Mouse (Mus musculus) neural tube, embryonic 14.5 days (tissue): ENCODE measurements around the gene Pkn3. TPM values are rescaled to one million over a fixed set of nuclear protein-coding genes. Genes with fewer than 3 reads are reported as not detected.
A peak's percentile ranks its signal among the peaks of the same experiment; 100 is the strongest.

Experiments used
- ATAC-seq: fragments of 200-750 bp; cut with Nextera tagmentation; 2 replicates; pipeline ENCODE4 v1.8.0; 2017; ENCODE audit warnings: low read depth, mild to moderate bottlenecking, moderate TSS enrichment, moderate library complexity
- H3K27ac ChIP-seq: fragments of 300-500 bp; sonication (generic); 2 replicates; pipeline ENCODE4 v1.5.1; 2014; ENCODE audit warnings: low read depth, mild to moderate bottlenecking, control low read depth, low read length, moderate library complexity, mixed read lengths
- H3K27me3 ChIP-seq: fragments of 300-500 bp; sonication (generic); 2 replicates; pipeline ENCODE4 v1.6.1; 2014; ENCODE audit warnings: low read length; ENCODE audit not compliant: control insufficient read depth, insufficient read depth
- H3K36me3 ChIP-seq: fragments of 300-500 bp; sonication (generic); 2 replicates; pipeline ENCODE4 v1.6.1; 2014; ENCODE audit warnings: low read length, mixed read lengths; ENCODE audit not compliant: control insufficient read depth, insufficient read depth
- H3K4me1 ChIP-seq: fragments of 300-500 bp; sonication (generic); 2 replicates; pipeline ENCODE4 v1.6.1; 2014; ENCODE audit warnings: low read length; ENCODE audit not compliant: control insufficient read depth, insufficient read depth
- H3K4me2 ChIP-seq: fragments of 300-500 bp; sonication (generic); 2 replicates; pipeline ENCODE4 v1.6.1; 2014; ENCODE audit warnings: mild to moderate bottlenecking, low read depth, low read length, control low read depth
- H3K4me3 ChIP-seq: fragments of 300-500 bp; sonication (generic); 2 replicates; pipeline ENCODE4 v1.5.1; 2014; ENCODE audit warnings: low read depth, low read length, control low read depth, mixed read lengths
- H3K9ac ChIP-seq: fragments of 300-500 bp; sonication (generic); replicated peaks from 2 replicates; pipeline ENCODE4 v1.6.1; 2014; ENCODE audit warnings: low read depth, mild to moderate bottlenecking, control low read depth, low read length, mixed read lengths
- H3K9me3 ChIP-seq: fragments of 300-500 bp; sonication (generic); 2 replicates; pipeline ENCODE4 v1.6.1; 2016; ENCODE audit warnings: low read length; ENCODE audit not compliant: control insufficient read depth
- WGBS: fragments of 180-500 bp; shearing (Covaris S2); extraction: QIAGEN DNeasy Blood & Tissue Kit; methylation state at CpG from one replicate; pipeline ENCODE4 v1.1.7; 2014; 5-methylcytosine and 5-hydroxymethylcytosine counted together
- polyA plus RNA-seq: library from polyadenylated mRNA; unstranded; fragments of >200 nt; fragmentation: Nextera tagmentation; extraction: Ambion mirVana; gene quantifications from 2 replicates; pipeline ENCODE4 v1.2.1, GENCODE M21; 2014

Pkn3 gene
- polyA plus RNA-seq, 1 experiment from 2014 or later = 0.70 TPM

DNA sequence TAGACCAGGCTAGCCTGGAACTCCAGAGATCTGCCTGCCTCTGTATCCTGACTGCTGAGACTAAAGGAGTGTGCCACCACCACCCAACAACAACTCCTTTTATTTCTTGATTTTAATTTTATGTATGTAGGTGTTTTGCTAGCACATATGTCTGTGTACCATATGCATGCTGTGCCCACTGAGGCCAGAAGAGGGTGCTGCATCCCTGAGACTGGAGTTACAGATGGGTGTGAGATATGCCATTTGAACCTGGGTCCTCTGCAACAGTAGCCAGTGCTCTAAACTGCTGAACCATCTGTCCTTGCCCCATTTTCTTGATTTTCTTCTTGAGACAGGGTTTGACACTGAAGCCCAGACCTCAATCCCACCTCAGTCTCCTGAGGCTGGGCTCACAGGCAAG, 28.9 kb downstream of the Pkn3 start:
- Histone ChIP-seq H3K4me2 (no peak overlapping the region), H3K9me3 (no peaks in the 10 kb centered on the region), H3K4me1 (no peaks in the 10 kb centered on the region), H3K4me3 (no peak overlapping the region), H3K27ac (no peak overlapping the region), H3K36me3 (peaks cover 73% of the 10 kb centered on the region), H3K9ac (no peak overlapping the region), H3K27me3 (no peaks in the 10 kb centered on the region)
- no peak for ATAC-seq

DNA sequence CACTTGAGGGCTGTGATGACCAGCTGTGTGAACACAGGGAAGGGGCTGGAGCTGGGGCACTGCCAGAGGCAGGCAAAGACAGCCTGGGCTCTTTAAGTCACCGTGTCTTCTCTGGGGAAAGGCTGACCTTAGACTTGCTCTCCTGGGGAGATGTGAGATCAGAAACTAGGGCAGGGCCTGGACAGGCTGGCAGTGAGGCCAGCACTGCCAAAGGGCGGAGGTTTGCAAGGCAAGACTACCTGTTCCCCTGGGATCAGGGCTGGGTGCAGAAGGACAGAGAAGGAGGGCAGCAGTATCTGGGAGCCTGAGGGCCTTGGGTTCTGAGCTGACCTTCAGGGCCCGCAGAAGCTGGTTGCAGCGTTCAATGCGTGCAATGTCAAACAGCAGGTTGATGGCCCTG, 30.2 kb downstream of the Pkn3 start:
- H3K4me1 ChIP-seq = no peaks in the 10 kb centered on the region
- ATAC-seq = no peak
- peaks cover 66% of the 10 kb centered on the region for H3K36me3 ChIP-seq
- 95% methylated on average over 5 of the region's 5 CpGs for WGBS
- H3K4me2 ChIP-seq = no peak overlapping the region
- no peak overlapping the region for H3K4me3 ChIP-seq
- no peaks in the 10 kb centered on the region for H3K27me3 ChIP-seq
- no peak overlapping the region for H3K9ac ChIP-seq
- H3K9me3 ChIP-seq = no peaks in the 10 kb centered on the region
- H3K27ac ChIP-seq = no peak overlapping the region

DNA sequence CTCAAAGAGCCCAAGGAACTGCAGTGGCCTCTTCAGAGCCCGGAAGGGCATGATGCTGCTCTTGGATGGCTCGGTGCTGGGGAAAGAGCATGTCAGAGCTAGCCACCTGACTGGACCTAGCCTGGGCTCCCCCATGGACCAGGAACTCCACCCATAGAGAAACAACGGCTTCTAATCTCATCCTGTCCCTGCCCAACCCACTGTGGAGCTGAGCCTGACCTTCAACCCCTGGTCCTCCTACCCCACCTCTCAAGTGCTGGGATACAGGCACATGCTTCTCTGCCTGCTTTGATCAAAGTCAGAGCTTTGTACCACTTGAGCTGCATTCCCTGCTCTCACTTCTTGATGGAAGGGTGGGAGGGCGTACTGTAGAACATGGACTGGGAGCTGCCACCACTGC, 30.8 kb downstream of the Pkn3 start:
- 96% methylated on average over 4 of the region's 4 CpGs for WGBS
- peaks cover 66% of the 10 kb centered on the region for H3K36me3 ChIP-seq
- no peaks in the 10 kb centered on the region for H3K27me3 ChIP-seq
- no peak overlapping the region for H3K4me2 ChIP-seq
- no peak for ATAC-seq
- no peaks in the 10 kb centered on the region for H3K9me3 ChIP-seq
- H3K27ac ChIP-seq = no peak overlapping the region
- H3K4me1 ChIP-seq = no peaks in the 10 kb centered on the region
- no peak overlapping the region for H3K4me3 ChIP-seq
- no peak overlapping the region for H3K9ac ChIP-seq

DNA sequence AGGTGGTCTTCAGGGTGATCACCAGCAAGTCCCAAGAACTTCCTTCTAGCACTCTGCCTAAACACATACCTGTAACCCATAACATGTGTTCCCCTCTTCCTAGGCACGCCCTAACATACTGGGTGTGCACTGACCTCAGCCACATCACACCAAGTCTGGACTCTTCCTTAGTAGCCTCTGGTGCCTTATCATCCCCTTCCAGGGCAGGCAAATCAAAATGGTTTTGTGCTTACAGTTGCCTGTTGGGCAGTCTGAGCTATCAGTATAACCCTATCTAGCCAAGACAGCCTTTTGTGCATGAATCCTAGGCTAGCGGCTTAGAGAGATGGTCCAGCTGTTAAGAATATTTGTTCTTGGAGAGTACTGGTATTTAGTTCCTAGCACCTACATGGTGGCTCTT, 34.0 kb downstream of the Pkn3 start:
- no peak for ATAC-seq

DNA sequence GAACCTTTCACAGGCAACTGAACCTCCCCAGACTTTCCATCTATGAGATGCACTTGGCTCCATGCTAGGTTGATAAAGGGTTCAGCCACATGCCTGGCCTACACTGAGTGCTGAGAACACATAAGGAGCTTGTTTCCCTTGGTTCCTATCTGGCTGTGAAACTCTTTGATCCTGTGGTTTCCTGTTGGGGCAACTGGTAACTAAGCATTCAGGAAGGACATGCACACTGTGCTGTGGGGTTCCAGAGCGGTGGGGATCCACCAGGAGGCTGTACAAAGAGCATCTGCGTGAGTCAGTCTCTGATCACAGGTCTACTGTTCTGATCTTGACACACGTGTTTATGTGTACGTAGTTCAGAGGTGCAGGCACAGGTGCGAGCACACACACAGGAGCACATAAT, 35.1 kb downstream of the Pkn3 start:
- H3K4me2 ChIP-seq = no peak overlapping the region
- WGBS = 91% methylated on average over 5 of the region's 5 CpGs
- no peaks in the 10 kb centered on the region for H3K9me3 ChIP-seq
- no peak overlapping the region for H3K9ac ChIP-seq
- no peak overlapping the region for H3K27ac ChIP-seq
- H3K4me1 ChIP-seq = no peaks in the 10 kb centered on the region
- ATAC-seq = no peak
- no peaks in the 10 kb centered on the region for H3K27me3 ChIP-seq
- H3K36me3 ChIP-seq = peaks cover 42% of the 10 kb centered on the region
- no peak overlapping the region for H3K4me3 ChIP-seq

More for the DNA sequence above, 34.0 kb downstream of the Pkn3 start:
- no peaks in the 10 kb centered on the region for H3K4me1 ChIP-seq
- H3K9me3 ChIP-seq = no peaks in the 10 kb centered on the region
- H3K9ac ChIP-seq = no peak overlapping the region
- WGBS = 93% methylated on average over 2 of the region's 2 CpGs
- no peak overlapping the region for H3K4me2 ChIP-seq
- peaks cover 50% of the 10 kb centered on the region for H3K36me3 ChIP-seq
- H3K27ac ChIP-seq = no peak overlapping the region
- no peak overlapping the region for H3K4me3 ChIP-seq
- H3K27me3 ChIP-seq = no peaks in the 10 kb centered on the region

DNA sequence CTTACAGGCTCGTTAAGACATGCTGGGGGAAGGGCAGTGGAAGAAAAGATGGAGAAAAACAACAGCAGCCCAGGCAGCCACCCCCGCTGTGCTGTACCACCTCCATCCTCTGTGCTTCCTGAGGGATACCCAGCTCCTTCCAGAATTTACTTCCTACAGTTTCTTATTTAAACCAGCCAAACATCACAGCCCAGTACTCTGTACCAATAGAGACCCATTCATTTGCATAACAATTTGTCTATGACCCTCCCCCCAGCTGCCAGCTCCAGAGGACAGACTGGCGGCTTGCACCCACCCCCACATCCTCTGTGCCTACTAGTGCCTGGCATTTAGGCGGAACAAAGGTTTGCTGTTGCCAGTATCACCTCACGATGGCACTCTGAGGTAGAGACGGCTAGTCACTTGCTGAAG, 42.2 kb downstream of the Pkn3 start:
- peak overlapping the region; percentile 35; the same call in 1 of the 2 replicates for H3K27ac ChIP-seq
- 11% methylated on average over 6 of the region's 6 CpGs for WGBS
- H3K4me2 ChIP-seq = no peak overlapping the region
- no peaks in the 10 kb centered on the region for H3K9me3 ChIP-seq
- H3K4me1 ChIP-seq = peaks cover 30% of the 10 kb centered on the region
- no peak overlapping the region for H3K4me3 ChIP-seq
- H3K36me3 ChIP-seq = no peaks in the 10 kb centered on the region; the same call in 1 of the 2 replicates
- H3K9ac ChIP-seq = no peak overlapping the region
- H3K27me3 ChIP-seq = no peaks in the 10 kb centered on the region
- no peak for ATAC-seq

DNA sequence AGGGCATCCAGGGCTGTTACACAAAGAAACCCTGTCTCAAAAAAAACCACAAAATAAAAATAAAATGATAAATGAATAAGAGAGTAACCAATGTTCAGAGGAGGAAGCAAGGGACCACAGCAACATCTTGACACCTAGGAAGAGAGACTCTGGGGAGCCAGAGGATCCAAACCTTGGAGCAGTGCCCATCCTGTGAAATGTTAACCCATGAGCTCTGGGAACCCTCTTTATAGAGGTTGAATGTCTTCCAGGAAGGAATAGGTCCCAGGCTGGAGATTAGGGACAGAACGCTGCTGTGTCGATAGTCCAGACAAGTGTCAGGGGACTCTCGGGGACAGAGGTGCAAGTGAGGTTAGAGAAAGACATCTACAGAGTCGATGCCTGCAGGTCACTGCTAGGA, 42.8 kb downstream of the Pkn3 start:
- no peaks in the 10 kb centered on the region; the same call in 1 of the 2 replicates for H3K36me3 ChIP-seq
- no peak overlapping the region; the same call in 1 of the 2 replicates for H3K27ac ChIP-seq
- H3K4me2 ChIP-seq = no peak overlapping the region
- H3K9me3 ChIP-seq = no peaks in the 10 kb centered on the region
- no peaks in the 10 kb centered on the region for H3K27me3 ChIP-seq
- ATAC-seq = no peak
- peaks cover 34% of the 10 kb centered on the region for H3K4me1 ChIP-seq
- H3K9ac ChIP-seq = no peak overlapping the region
- WGBS = 61% methylated on average over 4 of the region's 4 CpGs
- no peak overlapping the region for H3K4me3 ChIP-seq

DNA sequence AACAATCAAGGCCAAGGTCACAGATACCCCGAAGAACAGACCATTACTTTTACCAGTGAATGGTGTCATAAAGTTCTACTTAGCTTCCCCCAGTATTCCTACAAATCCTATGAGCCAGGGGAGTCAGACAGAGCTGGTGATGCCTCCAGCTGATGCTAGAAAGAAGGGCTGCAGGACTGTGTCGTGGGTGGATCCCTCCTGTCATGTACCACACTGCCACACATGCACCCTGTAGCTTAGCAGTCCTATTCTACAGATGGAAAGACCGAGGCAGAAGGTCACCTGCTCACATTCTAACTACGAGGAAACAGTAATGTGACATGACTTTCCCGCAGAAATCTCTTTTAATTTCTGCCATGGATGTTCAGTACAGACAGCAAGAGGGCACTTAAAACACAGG, 45.3 kb downstream of the Pkn3 start:
- 86% methylated on average over 5 of the region's 5 CpGs for WGBS
- H3K36me3 ChIP-seq = no peaks in the 10 kb centered on the region
- H3K4me3 ChIP-seq = no peak overlapping the region
- ATAC-seq = no peak
- H3K9ac ChIP-seq = no peak overlapping the region
- no peak overlapping the region for H3K27ac ChIP-seq
- H3K9me3 ChIP-seq = no peaks in the 10 kb centered on the region
- H3K27me3 ChIP-seq = no peaks in the 10 kb centered on the region
- peaks cover 34% of the 10 kb centered on the region for H3K4me1 ChIP-seq
- no peak overlapping the region; the same call in 1 of the 2 replicates for H3K4me2 ChIP-seq

DNA sequence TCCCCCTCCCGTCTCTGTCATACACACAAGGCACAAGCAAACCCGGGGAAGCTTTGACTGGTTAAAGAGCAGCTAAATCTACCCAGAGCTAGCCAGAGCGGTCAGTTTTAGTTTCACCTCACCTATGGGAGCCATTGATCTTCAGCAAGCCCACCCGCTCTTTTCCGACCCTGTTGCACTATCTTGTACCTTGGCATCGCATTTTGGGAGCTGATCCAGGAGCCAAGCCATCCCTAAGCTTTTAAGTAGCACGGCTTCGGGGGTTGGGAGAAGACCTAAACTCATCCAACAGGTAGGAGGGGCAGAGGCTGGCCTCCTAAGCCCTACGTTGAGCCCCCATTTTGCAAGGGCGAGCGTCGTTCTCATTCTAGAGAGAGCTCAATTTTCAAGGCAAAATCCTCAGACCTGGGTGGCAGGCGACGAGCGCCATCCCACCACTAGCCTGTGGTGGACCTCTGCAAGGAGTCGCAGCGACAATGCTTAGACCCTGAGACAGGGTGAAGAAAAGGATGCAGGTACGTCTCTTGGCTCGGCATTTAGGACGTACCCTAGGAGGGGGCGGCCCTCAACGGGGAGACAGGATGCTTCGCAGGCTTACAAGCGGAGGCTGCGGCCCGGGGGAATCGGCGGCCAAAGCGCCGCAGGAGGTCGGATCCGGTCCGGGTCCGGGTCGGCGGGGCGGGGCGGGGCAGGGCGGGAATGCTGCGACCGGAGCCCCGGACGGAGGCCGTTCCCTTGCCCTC, 46.4 kb downstream of the Pkn3 start:
- no peaks in the 10 kb centered on the region for H3K36me3 ChIP-seq
- H3K4me3 ChIP-seq = peak overlapping the region; percentile 63
- H3K4me1 ChIP-seq = peaks cover 33% of the 10 kb centered on the region
- peak overlapping the region; percentile 96 for H3K4me2 ChIP-seq
- H3K27me3 ChIP-seq = no peaks in the 10 kb centered on the region
- 2% methylated on average over 44 of the region's 44 CpGs for WGBS
- peak; percentile 64 for ATAC-seq
- H3K9ac ChIP-seq = peak overlapping the region; percentile 74
- no peaks in the 10 kb centered on the region for H3K9me3 ChIP-seq
- peak overlapping the region; percentile 91 for H3K27ac ChIP-seq
